Mouse (Mus musculus) brain, embryonic 14.5 days (tissue): ENCODE data around the gene Egfem1. TPM values are rescaled to one million over a fixed set of nuclear protein-coding genes. Genes with fewer than 3 reads are reported as not detected.

ENCODE experiments used
- DNase-seq: peaks from one replicate; pipeline ENCODE4 v3.0.0-alpha.2; 2011; ENCODE audit warnings: low read depth
- CTCF ChIP-seq: fragments of 200-500 bp; IDR thresholded peaks from 2 replicates; pipeline ENCODE4 v1.5.1; 2012; ENCODE audit warnings: inconsistent platforms, mild to moderate bottlenecking, moderate library complexity, borderline replicate concordance; ENCODE audit not compliant: insufficient read depth, insufficient read length; ENCODE audit errors: extremely low read depth
- POLR2A ChIP-seq: fragments of 200-500 bp; IDR thresholded peaks from 2 replicates; pipeline ENCODE4 v1.6.1; 2012; ENCODE audit warnings: mild to moderate bottlenecking, inconsistent platforms, borderline replicate concordance; ENCODE audit not compliant: poor library complexity, insufficient read depth, insufficient read length, severe bottlenecking; ENCODE audit errors: extremely low read depth
- polyA plus RNA-seq: library from polyadenylated mRNA; depleted of rRNA; stranded (reverse); fragments of >200 nt; gene quantifications from 2 replicates; pipeline ENCODE4 v1.2.3, GENCODE M21; 2012; rRNA removed

Gene Egfem1
- polyA plus RNA-seq, 1 experiment = 6.6 TPM

DNA sequence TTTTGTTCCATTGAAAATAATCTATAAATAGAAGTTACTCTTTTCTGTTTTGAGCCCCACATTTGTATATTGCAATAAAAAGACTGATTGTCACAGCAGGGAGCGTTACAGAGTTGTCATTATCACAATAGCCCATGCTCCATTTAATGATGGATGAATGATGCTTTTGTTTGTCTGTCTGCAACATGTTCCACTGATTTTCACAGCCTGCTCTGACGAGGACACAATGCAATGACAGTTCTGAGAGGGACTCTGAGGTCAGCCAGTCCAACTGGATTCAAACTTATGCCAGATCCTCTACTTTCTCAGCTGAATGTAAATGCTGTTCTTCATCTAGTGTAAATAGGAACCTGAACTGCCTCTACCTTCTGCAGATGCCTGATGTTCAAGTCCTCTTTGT lies 619.3 kb downstream of the Egfem1 start:
- peak; percentile 87 for DNase-seq
- no peak for TF ChIP-seq POLR2A
- TF ChIP-seq CTCF = no peak

DNA sequence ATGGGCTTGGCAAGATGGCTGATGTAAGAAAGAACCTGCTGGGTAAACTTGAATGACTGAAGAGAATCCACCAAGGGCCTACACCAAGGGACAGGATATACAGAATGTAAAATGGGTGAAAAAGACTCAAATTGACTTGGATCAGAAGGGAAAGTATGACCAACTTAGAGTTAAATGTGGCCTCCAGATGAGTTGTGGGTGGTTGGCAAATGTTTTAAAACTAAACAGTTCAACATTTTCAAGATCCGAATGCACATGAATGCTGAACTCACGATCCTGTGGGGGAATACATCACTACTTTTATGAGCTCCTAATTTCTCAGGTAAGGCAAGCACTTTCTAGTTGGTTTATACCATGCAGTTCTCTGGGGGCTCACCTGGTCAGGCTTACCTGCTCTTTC lies 625.0 kb downstream of the Egfem1 start:
- DNase-seq = no peak
- TF ChIP-seq POLR2A = no peak
- no peak for TF ChIP-seq CTCF

DNA sequence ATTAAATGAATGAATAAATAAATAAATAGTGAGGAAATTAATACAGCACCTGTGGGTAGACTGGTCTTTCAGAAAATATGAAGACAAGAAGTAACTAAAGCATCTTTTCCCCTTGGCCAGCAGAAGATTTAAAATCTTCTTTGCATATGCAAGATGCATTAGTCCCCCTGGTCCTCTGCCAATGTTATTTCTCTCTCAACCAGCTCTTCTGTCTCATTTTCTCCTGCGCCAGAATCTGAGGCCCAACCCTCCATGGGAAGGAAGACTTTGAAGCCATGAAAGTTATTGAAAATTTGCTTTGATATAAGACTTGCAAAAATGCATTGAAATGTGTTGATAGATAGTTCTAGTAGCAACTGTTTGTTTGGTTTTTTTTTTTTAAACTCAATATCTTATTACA lies 625.6 kb downstream of the Egfem1 start:
- peak; percentile 19 for DNase-seq
- TF ChIP-seq CTCF (no peak), POLR2A (no peak)

DNA sequence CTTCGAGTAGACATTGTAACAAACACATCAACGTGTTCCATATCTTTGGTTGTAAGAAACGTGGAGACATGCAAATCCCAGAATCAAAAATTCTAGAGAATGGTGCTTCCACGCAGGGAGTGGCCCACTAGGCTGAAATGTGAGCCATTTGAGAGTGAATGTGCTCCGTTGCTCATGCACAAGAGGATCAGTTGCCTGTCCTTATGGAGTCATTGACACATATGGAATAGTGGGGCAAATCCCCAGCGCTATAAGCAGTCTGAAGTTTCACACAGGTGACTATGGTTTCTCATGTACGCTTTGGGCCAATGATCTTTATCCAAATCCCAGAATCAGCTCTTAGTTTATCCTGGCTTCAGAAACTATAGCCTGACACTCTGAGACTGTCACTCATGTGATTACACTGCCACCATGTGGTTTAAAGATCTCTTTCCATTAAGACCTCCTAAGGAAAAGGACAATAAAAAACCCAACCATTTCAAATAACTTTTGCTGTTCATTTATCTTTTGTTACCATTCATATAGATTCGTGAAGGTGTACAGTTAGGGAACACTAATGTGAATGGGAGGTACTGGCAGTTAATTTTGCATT lies 644.6 kb downstream of the Egfem1 start:
- TF ChIP-seq POLR2A (no peak), CTCF (peak; percentile 30; the same call in 1 of the 2 replicates)
- peak; percentile 89 for DNase-seq

DNA sequence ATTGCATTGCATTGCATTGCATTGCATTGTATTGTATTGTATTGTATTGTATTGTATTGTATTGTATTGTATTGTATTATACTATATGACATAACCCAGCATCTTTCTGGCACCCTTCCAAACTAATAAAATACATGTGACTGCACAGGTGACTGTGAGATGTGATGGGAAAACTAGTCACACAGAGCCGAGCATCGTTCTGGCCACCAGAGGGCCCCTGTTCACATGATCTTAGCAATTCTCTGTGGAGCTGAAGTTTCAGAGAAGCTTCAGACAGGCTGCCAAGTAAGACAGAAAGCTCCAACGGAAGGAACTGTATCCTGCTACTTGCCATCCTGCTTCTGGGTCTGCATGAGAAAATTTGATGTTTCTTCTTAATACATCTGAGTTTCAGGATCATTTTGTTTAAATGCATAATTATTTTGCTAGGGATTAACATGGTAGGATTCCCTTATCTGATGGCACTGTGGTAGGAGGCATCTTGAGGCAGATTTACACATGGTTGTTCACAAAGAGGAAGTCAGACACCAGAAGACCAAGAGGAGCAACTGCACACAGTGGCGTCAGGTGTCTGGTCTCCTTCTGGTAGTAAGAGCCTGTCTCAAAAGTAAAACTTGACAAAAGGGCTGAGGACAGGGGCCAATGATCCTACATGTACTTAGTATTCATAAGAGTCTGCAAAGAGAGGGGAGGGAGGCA lies 648.4 kb downstream of the Egfem1 start:
- TF ChIP-seq POLR2A (no peak), CTCF (peak; percentile 80)

DNA sequence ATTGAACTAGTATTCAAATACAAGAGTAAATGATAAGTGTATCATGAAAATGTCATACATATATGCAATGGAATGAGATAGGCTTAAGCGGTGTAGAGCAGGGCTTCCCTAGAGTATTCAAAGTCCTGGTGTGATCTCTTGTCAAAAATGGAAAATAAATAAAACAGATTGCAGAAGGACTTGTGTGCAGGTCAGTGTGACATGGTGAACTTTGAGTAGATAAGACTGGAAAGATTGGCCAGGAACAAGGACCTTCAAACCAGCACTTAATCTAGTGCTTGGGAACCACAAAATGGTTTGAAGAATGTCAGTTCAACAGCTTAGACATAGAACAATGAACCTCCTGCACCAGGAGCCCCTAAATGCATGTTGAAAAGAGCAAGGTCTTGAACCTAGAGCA lies 649.7 kb downstream of the Egfem1 start:
- TF ChIP-seq CTCF (no peak), POLR2A (no peak)
- no peak for DNase-seq

More for the DNA sequence above, 648.4 kb downstream of the Egfem1 start:
- DNase-seq = peak; percentile 72

DNA sequence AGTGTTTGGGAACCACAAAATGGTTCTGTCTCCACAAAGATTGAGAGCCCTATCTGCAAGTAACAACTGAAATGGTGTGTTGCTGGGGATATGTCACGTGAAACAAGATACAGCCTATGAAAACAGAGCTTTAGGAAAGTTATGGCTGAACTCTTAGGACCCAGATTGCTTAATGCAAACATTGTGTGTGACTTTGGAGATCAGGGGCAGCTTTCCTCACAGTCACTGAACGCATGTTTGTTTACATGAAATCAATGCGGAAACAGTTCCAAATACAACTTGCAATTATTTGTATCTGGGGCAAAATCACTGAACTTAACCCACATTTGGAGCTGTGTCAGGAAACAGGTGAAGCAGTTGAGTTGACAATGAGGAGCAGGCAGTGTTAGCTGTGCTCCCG lies 650.8 kb downstream of the Egfem1 start:
- no peak for TF ChIP-seq POLR2A
- TF ChIP-seq CTCF = no peak
- no peak for DNase-seq

DNA sequence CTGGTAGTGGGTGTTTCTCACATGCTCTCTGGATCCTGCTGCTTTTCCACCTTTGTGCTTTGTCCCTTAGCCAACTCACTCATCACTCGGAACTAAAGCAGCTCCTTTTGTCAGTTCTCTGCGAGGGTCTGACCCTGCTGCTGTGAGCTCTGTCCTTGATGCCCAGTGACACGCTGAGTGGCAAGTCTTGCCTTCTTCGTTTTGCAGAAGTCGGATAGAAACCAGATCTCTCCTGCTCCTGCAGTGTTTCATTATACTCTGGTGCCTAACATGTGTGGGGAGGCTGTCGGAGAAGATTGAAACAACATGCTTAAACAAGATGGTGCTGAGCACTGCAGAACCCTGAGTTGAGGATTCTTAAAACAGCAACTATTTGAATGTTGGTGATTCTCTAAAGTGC lies 652.4 kb downstream of the Egfem1 start:
- DNase-seq = no peak
- TF ChIP-seq POLR2A = no peak
- no peak for TF ChIP-seq CTCF

DNA sequence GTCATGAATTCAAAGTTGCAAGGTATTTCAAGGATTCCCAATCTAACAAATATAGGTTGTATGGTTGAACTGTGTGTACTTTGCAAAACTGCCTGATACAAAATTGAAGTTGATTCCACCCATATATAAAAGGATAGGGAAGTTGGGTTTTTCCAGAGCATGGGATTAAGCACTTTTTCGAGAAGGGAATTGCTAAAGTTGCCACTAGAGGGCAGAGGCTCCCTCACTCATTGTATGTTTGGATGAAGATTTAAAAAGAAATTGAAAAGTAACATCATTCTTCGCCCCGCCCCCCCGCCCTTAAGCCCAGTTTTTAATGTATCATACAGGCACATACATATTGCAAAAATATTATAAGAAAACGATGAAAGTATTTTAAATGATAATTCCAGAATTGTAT lies 657.5 kb downstream of the Egfem1 start:
- peak; percentile 67 for DNase-seq
- TF ChIP-seq CTCF (peak; percentile 49; the same call in 1 of the 2 replicates), POLR2A (no peak)

Other genes starting within 250 kb of the Egfem1 start
- not detected in 2 replicates for gene Gm1527, start 189.4 kb upstream of the Egfem1 start, polyA plus RNA-seq